In the genomic region with DNA sequence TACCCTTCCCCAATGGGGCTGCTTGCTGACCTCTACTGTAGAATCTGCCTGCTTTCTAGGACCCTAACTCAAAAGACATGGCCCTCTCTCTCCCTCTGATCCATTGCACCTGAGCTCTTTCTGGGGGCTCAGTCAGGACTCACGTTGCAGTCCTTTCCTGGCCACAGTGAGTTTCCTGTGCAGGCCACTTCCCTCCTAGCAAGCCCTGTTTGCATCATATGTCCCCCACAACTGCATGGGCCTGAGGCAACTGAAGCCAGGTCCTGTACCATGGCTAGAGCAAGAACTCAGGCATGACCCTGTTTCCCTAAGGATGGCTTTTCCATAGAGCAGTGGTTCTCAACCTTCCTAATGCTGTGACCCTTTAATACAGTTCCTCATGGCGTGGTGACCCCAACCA, we compare ENCODE assay signal across 25 mouse cellular contexts. TPM values are rescaled to one million over a fixed set of nuclear protein-coding genes. Genes with fewer than 3 reads are reported as not detected.
"Had no signal": no experiment of that assay in that cellular context is flagged by ENCODE, and none has a peak within 500 bp of the region (broad histone marks: within the 10 kb centered on the region; RNA-seq: fewer than 3 reads in every experiment).

No protein-coding gene starts in this region.

- DNase-seq: gastrocnemius, postnatal 14 days; heart, adult 18-20 months; heart, postnatal 14 days; heart, postnatal 36 days; kidney, adult 11 months; kidney, adult 2 months; kidney, postnatal 10 days; kidney, postnatal 25 days; kidney, postnatal 4 days; liver had no signal

- H3K9ac ChIP-seq: heart, embryonic 13.5 days; heart, embryonic 15.5 days; hindbrain, embryonic 13.5 days; hindbrain, embryonic 15.5 days; limb, embryonic 12.5 days; liver, embryonic 14.5 days had no signal

- H3K4me3 ChIP-seq: heart, embryonic 13.5 days; heart, embryonic 15.5 days; hindbrain, embryonic 13.5 days; hindbrain, embryonic 15.5 days; layer of hippocampus, adult 2 months; left cerebral cortex, adult 2 months; limb, embryonic 10.5 days; limb, embryonic 12.5 days had no signal

- ATAC-seq: hindbrain, postnatal 0 days; intestine, embryonic 16.5 days had no signal

- H3K27ac ChIP-seq: heart, embryonic 13.5 days; heart, embryonic 15.5 days; hindbrain, embryonic 13.5 days; hindbrain, embryonic 15.5 days; hindbrain, postnatal 0 days; layer of hippocampus, adult 2 months; left cerebral cortex, adult 2 months; limb, embryonic 10.5 days; limb, embryonic 12.5 days; liver, embryonic 14.5 days had no signal

- H3K4me2 ChIP-seq: heart, embryonic 11.5 days; heart, embryonic 13.5 days; heart, embryonic 15.5 days; hindbrain, embryonic 13.5 days; hindbrain, embryonic 15.5 days; limb, embryonic 12.5 days; liver, embryonic 11.5 days had no signal

- H3K4me1 ChIP-seq: hindbrain, embryonic 13.5 days had no signal

- H3K9me3 ChIP-seq: heart, embryonic 13.5 days; heart, embryonic 15.5 days; hindbrain, embryonic 13.5 days; hindbrain, embryonic 15.5 days; limb, embryonic 10.5 days; limb, embryonic 12.5 days had no signal

- H3K27me3 ChIP-seq: heart, embryonic 13.5 days; heart, embryonic 15.5 days; hindbrain, embryonic 13.5 days; hindbrain, embryonic 15.5 days; limb, embryonic 12.5 days had no signal

RNA-seq across cellular contexts. Expression of gene Trim67, which starts 45.1 kb away (rescaled TPM):
- total RNA-seq: hematopoietic stem cell, adult 5-6 weeks had no signal
- polyA plus RNA-seq: kidney, embryonic 14.5 days; limb, embryonic 10.5 days had no signal
